Mouse (Mus musculus) hindbrain, embryonic 10.5 days (tissue): ENCODE results near the gene Olfr1084. TPM values are rescaled to one million over a fixed set of nuclear protein-coding genes. Genes with fewer than 3 reads are reported as not detected.
"Not testable (repeated sequence)": the region's sequence is repeated elsewhere in the genome, so short reads cannot be mapped to it uniquely, and the experiment has no call there.

Experiments used
- DNase-seq: peaks from one replicate; pipeline ENCODE4 v3.0.0-alpha.2; 2017; ENCODE audit warnings: low spot score
- H3K27ac ChIP-seq: fragments of 300-500 bp; sonication (generic); 2 replicates; pipeline ENCODE4 v1.5.1; 2016; ENCODE audit warnings: mild to moderate bottlenecking, moderate library complexity
- H3K27me3 ChIP-seq: fragments of 300-500 bp; sonication (generic); 2 replicates; pipeline ENCODE4 v1.6.1; 2016; ENCODE audit warnings: mild to moderate bottlenecking; ENCODE audit not compliant: poor library complexity, insufficient read depth, severe bottlenecking
- H3K36me3 ChIP-seq: fragments of 300-500 bp; sonication (generic); 2 replicates; pipeline ENCODE4 v1.6.1; 2016; ENCODE audit warnings: mild to moderate bottlenecking, moderate library complexity
- H3K4me1 ChIP-seq: fragments of 300-500 bp; sonication (generic); replicated peaks from 2 replicates; pipeline ENCODE4 v1.6.1; 2016; ENCODE audit warnings: mild to moderate bottlenecking
- H3K4me3 ChIP-seq: fragments of 300-500 bp; sonication (generic); 2 replicates; pipeline ENCODE4 v1.5.1; 2016; ENCODE audit warnings: mild to moderate bottlenecking, moderate library complexity
- H3K9me3 ChIP-seq: fragments of 300-500 bp; sonication (generic); 2 replicates; pipeline ENCODE4 v1.6.1; 2016; ENCODE audit warnings: mild to moderate bottlenecking, moderate library complexity
- WGBS: fragments of 180-500 bp; shearing (Covaris S2); methylation state at CpG from one replicate; pipeline ENCODE4 v1.1.7; 2016; 5-methylcytosine and 5-hydroxymethylcytosine counted together
- polyA plus RNA-seq: library from polyadenylated mRNA; unstranded; fragments of >200 nt; fragmentation: Nextera tagmentation; extraction: Ambion mirVana; gene quantifications from 2 replicates; pipeline ENCODE4 v1.2.1, GENCODE M21; 2016

Olfr1084 gene
- not detected in 2 replicates for polyA plus RNA-seq

- H3K27me3 ChIP-seq, H3K9me3 ChIP-seq, H3K4me3 ChIP-seq, H3K27ac ChIP-seq, H3K4me1 ChIP-seq, H3K36me3 ChIP-seq, DNase-seq: not testable (repeated sequence)
- WGBS: 90% methylated on average over 1 of the region's 1 CpGs
Observed at GRCm38 (mm10) chr2:86639625-86640024, at the start of gene Olfr1084. TSS of gene Olfr1084 (minus strand) at chr2:86639725.

DNA sequence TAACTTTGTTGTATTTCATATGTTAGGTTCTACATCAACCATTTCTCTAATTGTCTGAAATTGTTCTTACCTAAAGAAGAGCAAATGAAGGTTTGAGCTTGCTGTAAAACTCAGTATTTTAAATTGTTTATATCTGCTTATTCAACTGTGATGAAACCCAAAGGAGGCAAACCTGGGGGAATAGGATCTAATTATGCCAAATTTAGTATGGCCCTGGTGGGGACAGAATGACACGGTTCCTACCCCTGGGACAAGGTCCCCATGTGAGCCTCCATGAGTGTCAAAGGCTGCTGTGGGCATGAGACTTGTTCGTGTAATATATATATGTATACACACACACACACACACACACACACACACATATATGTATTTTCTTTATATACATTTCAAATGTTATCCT is 40.5 kb upstream of the Olfr1084 start, which contains the start of gene Olfr1086:
Gene Olfr1086, minus strand, starts transcription at position 101 of the 400 bp plus-strand sequence.
- H3K27ac ChIP-seq: no peak within 1 kb of the TSS
- no peaks in the 10 kb centered on the region for H3K36me3 ChIP-seq
- no peaks in the 10 kb centered on the region for H3K4me1 ChIP-seq
- DNase-seq: no peak
- no peaks in the 10 kb centered on the region for H3K9me3 ChIP-seq
- no peak within 1 kb of the TSS for H3K4me3 ChIP-seq
- WGBS: 89% methylated on average over 2 of the region's 2 CpGs
- H3K27me3 ChIP-seq: no peaks in the 10 kb centered on the region

DNA sequence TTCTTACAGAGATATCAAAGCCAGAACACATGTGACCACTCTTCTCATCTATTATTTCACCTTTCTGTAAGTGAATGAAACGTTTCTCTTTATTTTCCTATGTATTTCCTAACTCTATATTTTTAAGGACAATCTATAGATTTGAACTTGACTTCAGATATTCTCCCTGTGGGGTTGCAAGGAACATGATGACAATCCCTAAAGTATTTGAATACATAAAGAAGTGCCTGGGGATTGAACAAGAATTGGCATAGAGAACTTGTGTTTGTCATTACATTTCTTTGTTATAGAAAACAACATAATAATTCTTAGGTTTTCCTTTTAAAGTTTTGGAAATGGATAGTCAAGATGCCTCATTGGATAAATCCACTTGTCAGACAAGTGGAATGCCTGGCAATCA is 22.4 kb upstream of the Olfr1084 start, which contains the start of gene Olfr1085:
Gene Olfr1085, minus strand, starts transcription at position 101 of the 400 bp plus-strand sequence.
- 38% methylated on average over 1 of the region's 1 CpGs for WGBS
- no peaks in the 10 kb centered on the region for H3K4me1 ChIP-seq
- DNase-seq: no peak
- no peak within 1 kb of the TSS for H3K4me3 ChIP-seq
- no peaks in the 10 kb centered on the region for H3K9me3 ChIP-seq
- H3K27ac ChIP-seq: no peak within 1 kb of the TSS
- H3K36me3 ChIP-seq: no peaks in the 10 kb centered on the region
- no peaks in the 10 kb centered on the region for H3K27me3 ChIP-seq

DNA sequence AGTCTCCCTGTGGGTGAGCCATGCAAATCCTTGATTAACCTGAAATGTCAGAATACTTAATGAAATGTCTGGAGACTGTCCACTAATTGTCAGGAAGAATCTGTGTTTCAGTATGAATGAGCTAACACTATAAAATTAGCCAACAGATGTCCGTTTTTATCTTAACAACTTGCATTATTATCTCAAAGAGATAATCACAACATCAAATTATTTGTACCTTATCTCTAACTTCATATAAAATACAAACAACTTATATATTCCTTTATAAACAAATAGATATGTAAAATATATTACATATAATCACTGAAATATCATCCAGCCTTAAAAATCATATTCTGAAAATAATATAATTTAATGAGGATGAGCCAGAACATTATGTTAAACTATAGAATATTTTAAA is 40.7 kb downstream of the Olfr1084 start, which contains the start of gene Olfr1082:
Gene Olfr1082, minus strand, starts transcription at position 101 of the 400 bp plus-strand sequence.
- H3K36me3 ChIP-seq, H3K4me3 ChIP-seq, H3K27ac ChIP-seq, DNase-seq, H3K4me1 ChIP-seq, H3K27me3 ChIP-seq, H3K9me3 ChIP-seq: not testable (repeated sequence)
- WGBS: 79% methylated on average over 1 of the region's 1 CpGs

Other genes with a start within 250 kb of the Olfr1084 start
- not detected in 2 replicates for gene Olfr1061, start 225.7 kb downstream of the Olfr1084 start, polyA plus RNA-seq
- gene Olfr1062, start 213.0 kb downstream of the Olfr1084 start, polyA plus RNA-seq: not detected in 2 replicates
- not detected in 2 replicates for gene Olfr1065, start 189.1 kb downstream of the Olfr1084 start, polyA plus RNA-seq
- gene Olfr1066, start 183.5 kb downstream of the Olfr1084 start, polyA plus RNA-seq: not detected in 2 replicates
- not detected in 2 replicates for gene Olfr228, start 152.3 kb downstream of the Olfr1084 start, polyA plus RNA-seq
- not detected in 2 replicates for gene Olfr1076, start 131.3 kb downstream of the Olfr1084 start, polyA plus RNA-seq
- gene Olfr1079, start 97.2 kb downstream of the Olfr1084 start, polyA plus RNA-seq: not detected in 2 replicates
- not detected in 2 replicates for gene Olfr1080, start 81.5 kb downstream of the Olfr1084 start, polyA plus RNA-seq
- gene Olfr1082, start 40.8 kb downstream of the Olfr1084 start, polyA plus RNA-seq: not detected in 2 replicates
- not detected in 2 replicates for gene Olfr1085, start 22.3 kb upstream of the Olfr1084 start, polyA plus RNA-seq
- gene Olfr1086, start 40.4 kb upstream of the Olfr1084 start, polyA plus RNA-seq: not detected in 2 replicates
- not detected in 2 replicates for gene Olfr1087, start 58.7 kb upstream of the Olfr1084 start, polyA plus RNA-seq
- gene Olfr1089, start 94.0 kb upstream of the Olfr1084 start, polyA plus RNA-seq: not detected in 2 replicates
- not detected in 2 replicates for gene Olfr1090, start 119.3 kb upstream of the Olfr1084 start, polyA plus RNA-seq
- not detected in 2 replicates for gene Olfr1093, start 142.8 kb upstream of the Olfr1084 start, polyA plus RNA-seq
- gene Olfr141, start 170.3 kb upstream of the Olfr1084 start, polyA plus RNA-seq: not detected in 2 replicates
- not detected in 2 replicates for gene Olfr1094, start 184.9 kb upstream of the Olfr1084 start, polyA plus RNA-seq
- gene Olfr1095, start 212.0 kb upstream of the Olfr1084 start, polyA plus RNA-seq: not detected in 2 replicates
- gene Gm13723, start 235.1 kb upstream of the Olfr1084 start, polyA plus RNA-seq: not detected in 2 replicates